In genomic region chr5:32199594-32199993, GRCm38 (mm10) we compare ENCODE assay signal across 8 mouse cellular contexts. TPM values are rescaled to one million over a fixed set of nuclear protein-coding genes. Genes with fewer than 3 reads are reported as not detected.
"Had no signal": no experiment of that assay in that cellular context is flagged by ENCODE, and none has a peak within 500 bp of the region (broad histone marks: within the 10 kb centered on the region; RNA-seq: fewer than 3 reads in every experiment).

No protein-coding gene starts in this region.

- H3K27me3 ChIP-seq: limb, embryonic 12.5 days; midbrain, embryonic 12.5 days; neural tube, embryonic 13.5 days had no signal

- ATAC-seq: intestine, postnatal 0 days; midbrain, embryonic 16.5 days had no signal

- H3K36me3 ChIP-seq: limb, embryonic 12.5 days; midbrain, embryonic 12.5 days; neural tube, embryonic 13.5 days had no signal

- H3K4me1 ChIP-seq: limb, embryonic 12.5 days; midbrain, embryonic 12.5 days; neural tube, embryonic 13.5 days had no signal

- H3K4me3 ChIP-seq: limb, embryonic 12.5 days; midbrain, embryonic 12.5 days; neural tube, embryonic 13.5 days had no signal

- H3K27ac ChIP-seq: limb, embryonic 12.5 days; liver, embryonic 14.5 days; midbrain, embryonic 12.5 days; neural tube, embryonic 13.5 days had no signal

- H3K9ac ChIP-seq: limb, embryonic 12.5 days; liver, embryonic 14.5 days; midbrain, embryonic 12.5 days; neural tube, embryonic 13.5 days had no signal

- H3K9me3 ChIP-seq: limb, embryonic 12.5 days; midbrain, embryonic 12.5 days; neural tube, embryonic 13.5 days had no signal

- DNase-seq: kidney, adult 8-10 months; kidney, postnatal 25 days had no signal

- H3K4me2 ChIP-seq: limb, embryonic 12.5 days; midbrain, embryonic 12.5 days; neural tube, embryonic 13.5 days had no signal

RNA-seq across cellular contexts. Expression of gene Plb1, which starts 32.9 kb away (rescaled TPM):
- polyA plus RNA-seq: neural tube, embryonic 13.5 days had no signal
